Mouse (Mus musculus) MEL (cell line): ENCODE measurements at regions not wholly inside any gene's neighbourhood (a gene's known extent, or its start where the extent isn't known, plus 50 kb on each side); places are given as distances from the start of the nearest gene placed in this dataset.

Experiments
- DNase-seq: peaks from one replicate; pipeline ENCODE4 v3.0.0; 2011; ENCODE audit warnings: low read depth, low spot score
- H3K27ac ChIP-seq: 2 replicates; pipeline ENCODE4 v1.5.1; 2012; ENCODE audit warnings: low read depth, mild to moderate bottlenecking, control low read depth, low read length, moderate library complexity; ENCODE audit not compliant: control insufficient read depth
- H3K27me3 ChIP-seq, 2 experiments: fragments of 150-350 bp in 1 of 2; sonication (generic) in 1 of 2; 2 replicates each; pipeline ENCODE4 v1.6.1; 2012; ENCODE audit warnings: low read length in 2 of 2, mild to moderate bottlenecking in 2 of 2, improper control_type of control experiment in 1 of 2, moderate library complexity in 1 of 2; ENCODE audit not compliant: insufficient read depth in 2 of 2, control insufficient read depth in 1 of 2
- H3K36me3 ChIP-seq, 2 experiments: 2 replicates each; pipeline ENCODE4 v1.6.1; 2012 to 2014; ENCODE audit warnings: low read length in 2 of 2, improper control_type of control experiment in 1 of 2, inconsistent platforms in 1 of 2, mild to moderate bottlenecking in 1 of 2; ENCODE audit not compliant: insufficient read depth in 2 of 2, control insufficient read depth in 1 of 2
- H3K4me1 ChIP-seq, 2 experiments: fragments of 150-350 bp in 1 of 2; sonication (generic) in 1 of 2; 2 replicates each; pipeline ENCODE4 v1.6.1; 2012; ENCODE audit warnings: low read length in 2 of 2, improper control_type of control experiment in 1 of 2, mild to moderate bottlenecking in 1 of 2; ENCODE audit not compliant: insufficient read depth in 2 of 2, control insufficient read depth in 1 of 2
- H3K4me3 ChIP-seq, 2 experiments: fragments of 150-350 bp in 1 of 2; sonication (generic) in 1 of 2; 2 replicates each; pipeline ENCODE4 v1.5.1; 2012; ENCODE audit warnings: low read depth in 2 of 2, low read length in 2 of 2, mild to moderate bottlenecking in 2 of 2, moderate library complexity in 2 of 2, control low read depth in 1 of 2, improper control_type of control experiment in 1 of 2; ENCODE audit not compliant: control insufficient read depth in 1 of 2, insufficient read depth in 1 of 2
- H3K79me2 ChIP-seq: 2 replicates; pipeline ENCODE4 v1.6.1; 2012; ENCODE audit warnings: mild to moderate bottlenecking, low read length, moderate library complexity; ENCODE audit not compliant: control insufficient read depth, poor library complexity, insufficient read depth
- H3K9ac ChIP-seq: 2 replicates; pipeline ENCODE4 v1.6.1; 2012; ENCODE audit warnings: low read depth, mild to moderate bottlenecking, control low read depth, low read length, moderate library complexity; ENCODE audit not compliant: control insufficient read depth, poor library complexity, severe bottlenecking
- H3K9me3 ChIP-seq: fragments of 150-350 bp; sonication (generic); replicated peaks from 2 replicates; pipeline ENCODE4 v1.6.1; 2012; ENCODE audit warnings: mild to moderate bottlenecking, low read length, improper control_type of control experiment, moderate library complexity; ENCODE audit not compliant: insufficient read depth
- BHLHE40 ChIP-seq: IDR thresholded peaks from 2 replicates; pipeline ENCODE4 v1.6.1; 2012; ENCODE audit warnings: low read depth, mild to moderate bottlenecking, inconsistent platforms, low read length, improper control_type of control experiment, borderline replicate concordance
- CHD1 ChIP-seq: IDR thresholded peaks from 2 replicates; pipeline ENCODE4 v1.6.1; 2012; ENCODE audit warnings: low read depth, mild to moderate bottlenecking, inconsistent platforms, low read length, improper control_type of control experiment
- CHD2 ChIP-seq: IDR thresholded peaks from 2 replicates; pipeline ENCODE4 v1.6.1; 2011; ENCODE audit warnings: low read length, improper control_type of control experiment
- CTCF ChIP-seq, 3 experiments: IDR thresholded peaks in 2 of 3; conservative IDR thresholded peaks in 1 of 3; 2 replicates each; pipeline ENCODE4 v1.5.1; 2011 to 2012; ENCODE audit warnings: low read length in 3 of 3, low read depth in 2 of 3, mild to moderate bottlenecking in 2 of 3, improper control_type of control experiment in 1 of 3, inconsistent platforms in 1 of 3, mixed read lengths in 1 of 3, moderate library complexity in 1 of 3; ENCODE audit not compliant: control insufficient read depth in 1 of 3, insufficient read depth in 1 of 3, poor library complexity in 1 of 3, severe bottlenecking in 1 of 3
- ELF1 ChIP-seq: IDR thresholded peaks from 2 replicates; pipeline ENCODE4 v1.6.1; 2014; ENCODE audit warnings: low read depth, mild to moderate bottlenecking, inconsistent platforms, low read length, improper control_type of control experiment, moderate library complexity
- EP300 ChIP-seq, 2 experiments: IDR thresholded peaks; 2 replicates each; pipeline ENCODE4 v1.6.1; 2011; ENCODE audit warnings: improper control_type of control experiment in 2 of 2, low read length in 2 of 2, low read depth in 1 of 2, mild to moderate bottlenecking in 1 of 2
- ETS1 ChIP-seq: IDR thresholded peaks from 2 replicates; pipeline ENCODE4 v1.6.1; 2012; ENCODE audit warnings: low read depth, mild to moderate bottlenecking, inconsistent platforms, low read length, improper control_type of control experiment, moderate library complexity
- GABPA ChIP-seq: IDR thresholded peaks from 2 replicates; pipeline ENCODE4 v1.6.1; 2012; ENCODE audit warnings: low read depth, mild to moderate bottlenecking, inconsistent platforms, low read length, improper control_type of control experiment, moderate library complexity
- GATA1 ChIP-seq: IDR thresholded peaks from 2 replicates; pipeline ENCODE4 v1.6.1; 2011; ENCODE audit warnings: low read depth, low read length, improper control_type of control experiment
- HCFC1 ChIP-seq: IDR thresholded peaks from 2 replicates; pipeline ENCODE4 v1.6.1; 2012; ENCODE audit warnings: low read depth, mild to moderate bottlenecking, inconsistent platforms, low read length, improper control_type of control experiment, moderate library complexity
- JUND ChIP-seq: IDR thresholded peaks from 2 replicates; pipeline ENCODE4 v1.6.1; 2011; ENCODE audit warnings: low read depth, mild to moderate bottlenecking, improper control_type of control experiment, low read length
- KAT2A ChIP-seq: conservative IDR thresholded peaks from 2 replicates; pipeline ENCODE4 v1.6.1; 2012; ENCODE audit warnings: low read depth, low read length, improper control_type of control experiment, inconsistent platforms
- MAFK ChIP-seq: IDR thresholded peaks from 2 replicates; pipeline ENCODE4 v1.6.1; 2011; ENCODE audit warnings: low read depth, mild to moderate bottlenecking, low read length, improper control_type of control experiment, borderline replicate concordance
- MAX ChIP-seq: IDR thresholded peaks from 2 replicates; pipeline ENCODE4 v1.6.1; 2011; ENCODE audit warnings: low read length, improper control_type of control experiment
- MXI1 ChIP-seq: IDR thresholded peaks from 2 replicates; pipeline ENCODE4 v1.6.1; 2011; ENCODE audit warnings: mild to moderate bottlenecking, low read depth, low read length, improper control_type of control experiment
- MYB ChIP-seq: IDR thresholded peaks from 2 replicates; pipeline ENCODE4 v1.6.1; 2011; ENCODE audit warnings: mild to moderate bottlenecking, low read depth, low read length, improper control_type of control experiment
- MYC ChIP-seq: IDR thresholded peaks from 2 replicates; pipeline ENCODE4 v1.6.1; 2011; ENCODE audit warnings: low read depth, mild to moderate bottlenecking, low read length, improper control_type of control experiment, moderate library complexity
- NELFE ChIP-seq: IDR thresholded peaks from 2 replicates; pipeline ENCODE4 v1.6.1; 2011; ENCODE audit warnings: low read depth, low read length, improper control_type of control experiment
- NRF1 ChIP-seq: IDR thresholded peaks from 2 replicates; pipeline ENCODE4 v1.6.1; 2014; ENCODE audit warnings: low read depth, mild to moderate bottlenecking, inconsistent platforms, low read length, improper control_type of control experiment, moderate library complexity; ENCODE audit not compliant: poor library complexity, insufficient read depth, severe bottlenecking
- POLR2A ChIP-seq, 2 experiments: IDR thresholded peaks; 2 replicates each; pipeline ENCODE4 v1.6.1; 2011 to 2012; ENCODE audit warnings: low read length in 2 of 2, mild to moderate bottlenecking in 2 of 2, control low read depth in 1 of 2, improper control_type of control experiment in 1 of 2, low read depth in 1 of 2, moderate library complexity in 1 of 2; ENCODE audit not compliant: control insufficient read depth in 1 of 2, insufficient read depth in 1 of 2, poor library complexity in 1 of 2
- RAD21 ChIP-seq: IDR thresholded peaks from 2 replicates; pipeline ENCODE4 v1.6.1; 2011; ENCODE audit warnings: mild to moderate bottlenecking, low read depth, low read length, improper control_type of control experiment
- RCOR1 ChIP-seq: IDR thresholded peaks from 2 replicates; pipeline ENCODE4 v1.6.1; 2012; ENCODE audit warnings: low read depth, mild to moderate bottlenecking, inconsistent platforms, low read length, improper control_type of control experiment
- SIN3A ChIP-seq: IDR thresholded peaks from 2 replicates; pipeline ENCODE4 v1.6.1; 2012; ENCODE audit warnings: low read length, improper control_type of control experiment, inconsistent platforms
- TAL1 ChIP-seq: IDR thresholded peaks from 2 replicates; pipeline ENCODE4 v1.6.1; 2012; ENCODE audit warnings: mild to moderate bottlenecking, inconsistent platforms, low read length, moderate library complexity, mixed read lengths
- TBP ChIP-seq: IDR thresholded peaks from 2 replicates; pipeline ENCODE4 v1.8.0; 2011; ENCODE audit warnings: low read depth, low read length, improper control_type of control experiment
- TCF12 ChIP-seq: IDR thresholded peaks from 2 replicates; pipeline ENCODE4 v1.6.1; 2014; ENCODE audit warnings: low read depth, mild to moderate bottlenecking, inconsistent platforms, low read length, improper control_type of control experiment, moderate library complexity
- UBTF ChIP-seq: IDR thresholded peaks from 2 replicates; pipeline ENCODE4 v1.6.1; 2012; ENCODE audit warnings: low read depth, mild to moderate bottlenecking, inconsistent platforms, low read length, improper control_type of control experiment, moderate library complexity, borderline replicate concordance; ENCODE audit not compliant: insufficient read depth
- USF1 ChIP-seq: IDR thresholded peaks from 2 replicates; pipeline ENCODE4 v1.6.1; 2014; ENCODE audit warnings: low read depth, mild to moderate bottlenecking, inconsistent platforms, low read length, improper control_type of control experiment, moderate library complexity
- USF2 ChIP-seq, 2 experiments: IDR thresholded peaks; 2 replicates each; pipeline ENCODE4 v1.6.1; 2011 to 2012; ENCODE audit warnings: improper control_type of control experiment in 2 of 2, low read length in 2 of 2, borderline replicate concordance in 1 of 2, inconsistent platforms in 1 of 2, low read depth in 1 of 2, mild to moderate bottlenecking in 1 of 2; ENCODE audit not compliant: insufficient read depth in 1 of 2
- ZKSCAN1 ChIP-seq: IDR thresholded peaks from 2 replicates; pipeline ENCODE4 v1.6.1; 2012; ENCODE audit warnings: low read depth, mild to moderate bottlenecking, inconsistent platforms, low read length, improper control_type of control experiment, moderate library complexity
- ZMIZ1 ChIP-seq: IDR thresholded peaks from 2 replicates; pipeline ENCODE4 v1.6.1; 2012; ENCODE audit warnings: low read depth, mild to moderate bottlenecking, inconsistent platforms, low read length, improper control_type of control experiment, moderate library complexity

- TF ChIP-seq TCF12: peak; percentile 25; the same call in 1 of the 2 replicates
- no peak for TF ChIP-seq ZMIZ1
- no peak for TF ChIP-seq ZKSCAN1
- TF ChIP-seq MXI1: no peak
- no peak for TF ChIP-seq MAFK
- TF ChIP-seq MAX: no peak
- 0 out of 2 replicates have a peak, but pooled peaks have one; percentile 27 for TF ChIP-seq MYC
- no peak for TF ChIP-seq MYB
- TF ChIP-seq HCFC1: 0 out of 2 replicates have a peak, but pooled peaks have one; percentile 43
- TF ChIP-seq BHLHE40: no peak
- no peak for TF ChIP-seq GABPA
- peak; percentile 59 to 66; a peak in 3 of 4 replicates for TF ChIP-seq EP300 (IDR thresholded peaks at IDR 0.05; ENCODE audit: low read depth in 1 of 2, low read length in 2 of 2)
- TF ChIP-seq TAL1: no peak
- no peak for TF ChIP-seq UBTF
- TF ChIP-seq, all 39 proteins: peak for 9
These were observed 159.2 kb upstream of the Nrip1 start (continued) for GRCm38 (mm10) chr16:76532928-76533217.

- Histone ChIP-seq H3K9me3 (no peaks in the 10 kb centered on the region), H3K36me3 (peaks cover 0 to 5% of the 10 kb centered on the region in 2 experiments; a peak in 2 of 4 replicates), H3K79me2 (no peaks in the 10 kb centered on the region), H3K9ac (peak overlapping the region; percentile 33), H3K4me1 (peaks cover 0 to 8% of the 10 kb centered on the region in 2 experiments; a peak in 2 of 4 replicates), H3K4me3 (peak overlapping the region; percentile 58 to 79), H3K27ac (peak overlapping the region; percentile 42; the same call in 1 of the 2 replicates), H3K27me3 (no peaks in the 10 kb centered on the region; a peak in 1 of 4 replicates)
- no peak for DNase-seq
- TF ChIP-seq CTCF (IDR thresholded peaks at IDR 0.05 in 2 of 3, conservative IDR thresholded peaks at IDR 0.05 in 1 of 3; ENCODE audit: control insufficient read depth in 1 of 3, insufficient read depth in 1 of 3, low read depth in 2 of 3, low read length in 3 of 3, poor library complexity in 1 of 3, severe bottlenecking in 1 of 3): no peak
- TF ChIP-seq SIN3A: peak; percentile 67; the same call in 1 of the 2 replicates
- TF ChIP-seq POLR2A (IDR thresholded peaks at IDR 0.05; ENCODE audit: control insufficient read depth in 1 of 2, insufficient read depth in 1 of 2, low read depth in 1 of 2, low read length in 2 of 2, poor library complexity in 1 of 2): no peak
- no peak for TF ChIP-seq MYC
- no peak for TF ChIP-seq ETS1
- TF ChIP-seq KAT2A: no peak
- TF ChIP-seq UBTF: no peak
- TF ChIP-seq RCOR1: no peak
- 0 out of 2 replicates have a peak, but pooled peaks have one; percentile 17 for TF ChIP-seq MXI1
- no peak for TF ChIP-seq ZKSCAN1
- TF ChIP-seq TBP: no peak
- no peak for TF ChIP-seq GABPA
- no peak for TF ChIP-seq ELF1
- 0 out of 2 replicates have a peak, but pooled peaks have one; percentile 3 for TF ChIP-seq MAX
- TF ChIP-seq EP300 (IDR thresholded peaks at IDR 0.05; ENCODE audit: low read depth in 1 of 2, low read length in 2 of 2): no peak
- no peak for TF ChIP-seq USF1
- no peak for TF ChIP-seq GATA1
- no peak for TF ChIP-seq CHD2
- TF ChIP-seq HCFC1: no peak
- no peak for TF ChIP-seq BHLHE40
- no peak for TF ChIP-seq NELFE
- no peak for TF ChIP-seq RAD21
- no peak for TF ChIP-seq USF2 (IDR thresholded peaks at IDR 0.05; ENCODE audit: borderline replicate concordance in 1 of 2, insufficient read depth in 1 of 2, low read depth in 1 of 2, low read length in 2 of 2)
- TF ChIP-seq MYB: no peak
- TF ChIP-seq ZMIZ1: no peak
- TF ChIP-seq JUND: no peak
- TF ChIP-seq CHD1: no peak
- TF ChIP-seq NRF1: no peak
These were observed 158.7 kb upstream of the Nrip1 start for GRCm38 (mm10) chr16:76532142-76532927.
